Mouse (Mus musculus) ES-Bruce4 (cell line): ENCODE results near the gene Txlna.

Experiments
- CTCF ChIP-seq: IDR thresholded peaks from one replicate; pipeline ENCODE4 v1.8.1; 2011; ENCODE audit warnings: low read depth, low read length
- POLR2A ChIP-seq: IDR thresholded peaks from one replicate; pipeline ENCODE4 v1.8.1; 2011; ENCODE audit warnings: low read length; ENCODE audit not compliant: insufficient read depth

DNA sequence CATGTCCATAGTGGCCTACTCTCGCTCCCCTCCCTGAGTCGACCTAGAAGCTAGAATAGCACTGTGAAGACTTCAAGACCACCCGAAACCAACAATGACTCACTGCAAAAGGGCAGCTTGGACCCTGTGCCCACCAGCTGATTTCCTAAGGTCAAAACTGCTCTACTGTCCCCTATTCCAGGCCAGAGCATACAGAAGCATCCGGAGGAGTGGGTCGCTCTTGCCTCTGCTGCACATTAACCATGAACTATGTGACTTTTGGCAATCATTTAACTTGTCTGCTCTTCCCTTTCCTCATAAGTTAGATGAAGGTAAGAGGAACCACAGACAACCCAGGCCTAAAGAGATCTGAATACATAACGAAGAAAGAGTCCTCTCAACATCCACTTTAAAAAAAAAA lies 43.7 kb upstream of the Txlna start:
- TF ChIP-seq CTCF = no peak
- no peak for TF ChIP-seq POLR2A
